Mouse (Mus musculus) retina, adult 2 months (tissue): ENCODE data around the gene Ms4a6c.
"Not testable (repeated sequence)": the region's sequence is repeated elsewhere in the genome, so short reads cannot be mapped to it uniquely, and the experiment has no call there.

Source experiments
- DNase-seq: peaks from one replicate; pipeline ENCODE4 v3.0.0-alpha.2; 2012; ENCODE audit warnings: low read depth, low spot score

Ms4a6c gene

DNA sequence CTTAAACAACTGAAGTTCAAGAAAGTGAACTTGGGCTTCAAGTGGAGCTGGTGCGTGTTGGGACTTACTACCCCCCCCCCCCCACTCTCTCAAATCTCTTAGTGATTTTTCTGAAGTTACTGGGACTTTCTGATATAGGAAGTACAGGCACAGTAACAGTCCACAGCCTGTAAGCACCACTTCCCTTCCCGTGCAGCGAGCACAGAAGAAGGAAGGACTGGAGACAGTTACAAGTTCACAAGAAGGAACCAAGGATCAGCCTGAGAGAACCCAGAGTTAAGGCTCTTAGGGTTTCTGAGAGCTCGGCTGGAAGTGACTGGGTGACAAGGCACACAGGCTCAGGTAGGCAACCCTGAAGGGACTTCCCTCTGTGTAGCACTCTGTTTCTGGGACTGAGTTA is at the start of gene Ms4a6c:
Gene Ms4a6c, plus strand, starts transcription at position 152 of the 400 bp plus-strand sequence.
- DNase-seq, result not testable (repeated sequence)

DNA sequence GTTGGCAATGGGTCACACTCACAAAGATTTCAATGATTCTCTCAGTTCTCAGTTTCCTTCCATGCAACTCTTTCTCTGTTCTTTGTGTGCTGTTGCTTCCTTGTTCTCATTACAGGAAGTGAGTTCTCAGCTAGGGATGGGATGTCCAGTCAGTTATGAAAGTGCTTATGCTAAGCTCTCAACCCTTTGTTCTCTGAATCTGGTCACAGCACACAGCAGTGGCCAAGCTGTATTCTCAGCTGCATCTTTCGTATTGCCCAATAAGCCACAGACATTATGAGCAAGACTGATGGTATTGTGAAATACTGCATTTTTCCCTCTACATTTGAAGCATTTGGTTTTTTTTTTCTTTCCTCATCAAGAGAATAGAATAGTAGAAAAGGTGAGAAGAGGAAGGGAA is 38.0 kb upstream of the Ms4a6c start:
- not testable (repeated sequence) for DNase-seq

DNA sequence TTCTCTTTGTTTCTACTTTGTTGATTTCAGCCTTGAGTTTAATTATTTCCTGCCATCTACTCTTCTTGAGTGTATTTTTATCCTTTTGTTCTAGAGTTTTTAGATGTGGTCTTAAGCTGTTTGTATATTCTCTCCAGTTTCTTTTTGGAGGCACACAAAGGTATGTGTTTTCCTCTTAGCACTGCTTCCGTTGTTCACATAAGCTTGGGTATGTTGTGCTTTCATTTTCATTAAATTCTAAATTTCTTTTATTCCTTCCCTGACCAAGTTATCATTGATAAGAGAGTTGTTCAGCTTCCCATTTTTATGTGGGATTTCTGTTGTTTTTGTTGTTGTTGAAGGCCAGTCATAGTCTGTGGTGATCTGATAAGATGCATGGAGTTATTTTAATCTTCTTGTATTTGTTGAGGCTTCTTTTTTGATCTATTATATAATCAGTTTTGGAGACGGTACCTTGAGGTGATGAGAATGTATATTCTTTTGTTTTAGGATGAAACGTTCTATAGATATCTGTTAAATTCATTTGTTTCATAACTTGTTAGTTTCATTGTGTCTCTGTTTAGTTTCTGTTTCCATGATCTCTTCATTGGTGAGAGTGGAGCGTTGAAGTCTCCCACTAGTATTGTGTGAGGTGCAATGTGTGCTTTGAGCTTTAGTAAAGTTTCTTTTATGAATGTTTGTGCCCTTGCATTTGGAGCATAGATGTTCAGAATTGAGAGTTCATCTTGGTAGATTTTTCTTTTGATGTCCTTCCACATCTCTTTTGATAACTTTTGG is 33.9 kb upstream of the Ms4a6c start:
- DNase-seq, result no peak

GRCm38 (mm10) chr19:11443338-11443737 is 25.8 kb upstream of the Ms4a6c start, which contains the start of gene Ms4a4b:
Gene Ms4a4b, plus strand, starts transcription at chr19:11443553.
- no peak for DNase-seq

DNA sequence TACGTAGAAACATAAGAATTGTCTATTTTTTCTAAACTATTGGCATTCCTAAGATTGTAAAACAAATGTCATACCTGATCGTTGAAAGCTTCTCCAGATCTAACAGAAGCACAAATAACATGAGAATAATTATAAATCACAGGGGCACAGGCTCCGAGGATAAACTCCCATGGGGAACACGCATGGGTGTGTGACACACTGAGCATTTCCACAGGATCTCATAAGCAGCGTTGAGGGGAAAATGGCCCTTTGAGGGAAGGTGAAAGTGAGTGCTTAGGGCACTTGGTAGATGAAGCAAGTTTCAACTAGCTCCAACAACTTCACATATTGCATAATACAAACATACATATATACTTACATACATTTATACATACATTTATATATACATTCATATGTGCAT is 25.2 kb upstream of the Ms4a6c start:
- no peak for DNase-seq

DNA sequence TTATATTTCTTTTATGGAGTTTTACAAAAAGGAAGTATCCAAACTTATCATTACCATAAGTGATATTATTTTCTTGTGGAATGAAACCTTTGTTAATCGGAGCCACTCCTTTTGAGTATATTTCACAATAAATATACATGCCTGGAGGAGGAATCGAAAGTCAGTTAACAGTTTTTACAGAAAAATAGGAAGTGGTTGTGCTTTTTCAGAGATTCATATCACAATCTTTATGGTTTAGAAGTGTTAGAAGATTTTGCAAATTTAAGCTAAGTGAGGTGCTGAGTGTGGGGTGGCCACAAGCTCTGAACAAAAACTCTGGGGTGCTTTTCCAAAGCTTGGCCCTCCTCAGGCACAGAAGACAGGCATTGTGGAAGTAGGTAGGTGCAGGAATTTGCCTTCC is 21.9 kb upstream of the Ms4a6c start:
- DNase-seq, result no peak

DNA sequence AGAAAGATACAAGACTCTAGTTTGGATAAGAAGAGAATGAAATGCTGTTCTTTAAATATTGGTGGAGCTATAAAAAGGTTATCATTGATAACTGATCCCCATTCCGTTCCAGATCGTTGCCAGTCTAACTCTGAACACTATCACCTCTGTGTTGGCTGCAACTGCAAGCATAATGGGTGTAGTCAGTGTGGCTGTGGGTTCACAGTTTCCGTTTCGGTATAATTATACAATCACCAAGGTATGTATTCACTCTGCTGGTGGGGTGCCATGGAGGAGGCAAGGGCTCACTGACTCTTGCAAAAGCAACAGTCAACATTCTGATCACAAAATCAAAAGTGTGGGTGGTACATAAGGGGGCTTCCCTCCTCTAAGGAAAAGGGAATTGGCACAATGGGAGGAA is 10.1 kb upstream of the Ms4a6c start:
- DNase-seq, result not testable (repeated sequence)

DNA sequence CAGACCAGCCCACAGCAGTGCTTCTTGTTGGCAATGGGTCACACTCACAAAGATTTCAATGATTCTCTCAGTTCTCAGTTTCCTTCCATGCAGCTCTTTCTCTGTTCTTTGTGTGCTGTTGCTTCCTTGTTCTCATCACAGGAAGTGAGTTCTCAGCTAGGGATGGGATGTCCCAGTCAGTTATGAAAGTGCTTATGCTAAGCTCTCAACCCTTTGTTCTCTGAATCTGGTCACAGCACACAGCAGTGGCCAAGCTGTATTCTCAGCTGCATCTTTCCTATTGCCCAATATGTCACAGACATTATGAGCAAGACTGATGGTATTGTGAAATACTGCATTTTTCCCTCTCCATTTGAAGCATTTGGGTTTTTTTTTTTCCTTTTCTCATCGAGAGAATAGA is 4.4 kb upstream of the Ms4a6c start:
- DNase-seq, result not testable (repeated sequence)

DNA sequence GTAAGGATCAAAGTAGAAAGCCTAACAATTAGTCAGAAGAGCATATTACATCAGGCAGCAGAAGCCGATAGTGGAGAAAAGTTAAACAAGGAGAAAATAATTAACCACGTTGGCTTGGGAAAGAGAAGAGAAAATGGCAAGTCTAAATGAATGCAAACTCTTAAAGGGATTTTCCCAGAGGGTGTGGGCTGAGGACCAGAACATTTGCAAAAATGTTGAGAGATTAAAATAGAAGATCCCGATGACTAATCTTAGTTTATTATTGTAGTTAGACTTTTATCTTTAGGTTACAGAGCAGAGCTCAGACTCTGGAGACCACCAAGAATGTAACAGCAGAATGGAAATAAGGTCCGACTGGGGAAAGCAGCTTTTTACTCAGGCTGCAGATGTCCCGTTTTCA is 2.7 kb upstream of the Ms4a6c start:
- DNase-seq, result no peak

- DNase-seq, result not testable (repeated sequence)
Measured at GRCm38 (mm10) chr19:11468361-11468760, 805 bp upstream of the Ms4a6c start.

- no peak for DNase-seq
Measured at GRCm38 (mm10) chr19:11479714-11480113, 10.5 kb downstream of the Ms4a6c start.

DNA sequence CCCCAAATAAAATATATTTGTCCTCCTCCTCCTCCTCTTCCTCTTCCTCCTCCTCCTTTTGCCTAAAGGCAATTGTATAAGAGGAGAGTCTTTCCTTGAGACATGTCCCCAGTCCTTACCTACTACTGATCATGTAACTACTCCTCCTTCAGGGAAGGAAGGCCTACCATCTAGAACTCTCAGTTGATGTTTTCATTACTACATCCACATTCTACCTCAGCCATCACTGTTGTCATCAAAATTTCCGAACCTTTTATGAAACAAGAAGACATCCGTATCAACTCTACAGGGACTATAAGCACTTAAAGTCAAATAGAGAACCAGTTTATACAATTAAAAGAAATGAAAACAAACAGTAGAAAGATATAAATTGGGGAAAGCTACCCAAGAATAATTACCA is 13.5 kb downstream of the Ms4a6c start:
- no peak for DNase-seq

DNA sequence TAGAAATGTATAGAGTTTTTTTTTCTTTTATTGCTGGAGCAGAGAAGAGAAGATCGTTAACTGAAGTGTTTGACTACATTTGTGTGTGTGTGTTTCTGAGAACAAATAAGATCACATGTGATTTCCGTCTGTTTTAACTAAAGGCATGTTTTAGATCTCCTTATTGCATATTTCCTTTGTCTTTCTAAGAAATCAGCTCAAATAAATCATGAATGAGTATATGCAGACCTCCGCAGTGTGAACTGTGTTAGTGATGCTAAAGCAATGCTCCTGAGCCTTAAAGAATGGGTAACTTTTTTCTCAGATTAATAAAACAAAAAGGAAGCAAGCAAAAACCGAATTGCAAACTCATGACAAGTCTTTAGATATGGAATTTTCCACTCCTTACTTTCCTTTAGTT is 14.8 kb downstream of the Ms4a6c start:
- no peak for DNase-seq

DNA sequence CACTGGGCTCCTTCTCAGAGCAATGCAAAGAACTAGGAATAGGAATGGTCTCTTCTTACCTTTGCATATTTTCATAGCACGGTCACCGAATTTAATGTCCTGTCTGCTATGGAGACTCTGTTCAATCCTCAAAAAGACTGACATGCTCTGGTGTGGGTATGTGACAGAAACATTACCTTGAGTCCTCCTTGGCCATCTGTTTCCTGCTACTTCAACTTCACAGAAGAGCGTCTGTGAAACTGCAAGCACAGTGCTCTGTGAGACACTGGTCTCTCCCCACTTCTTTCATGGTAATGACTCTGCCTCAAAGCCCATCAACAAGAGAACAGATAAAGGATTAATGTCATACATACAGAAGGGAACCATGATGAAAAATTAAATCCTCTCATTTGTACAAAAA is 15.2 kb downstream of the Ms4a6c start:
- DNase-seq, result no peak

DNA sequence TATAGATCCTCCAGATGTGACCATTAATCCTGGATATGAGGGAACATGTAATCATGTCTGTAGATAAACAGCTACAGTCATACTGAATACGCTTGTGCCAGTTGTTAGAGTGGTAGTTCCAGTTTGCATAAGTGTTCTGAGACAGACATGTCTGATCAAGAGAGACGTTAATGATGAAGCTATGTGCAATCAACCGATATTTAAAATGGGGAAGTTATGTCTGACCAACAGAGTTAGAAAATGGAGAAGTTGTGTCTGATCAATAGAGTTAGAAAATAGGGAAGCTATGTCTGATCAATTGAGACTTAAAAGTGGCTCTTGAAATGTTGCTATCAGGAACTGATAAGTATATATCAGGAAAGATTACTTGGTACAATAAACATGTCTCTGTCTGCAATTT is 16.1 kb downstream of the Ms4a6c start:
- DNase-seq, result no peak

GRCm38 (mm10) chr19:11485746-11486145 is 16.6 kb downstream of the Ms4a6c start, which contains the start of gene Gm8369:
Gene Gm8369, plus strand, starts transcription at chr19:11485938.
- DNase-seq, result no peak

GRCm38 (mm10) chr19:11486599-11486998 is 17.4 kb downstream of the Ms4a6c start:
- DNase-seq, result no peak

DNA sequence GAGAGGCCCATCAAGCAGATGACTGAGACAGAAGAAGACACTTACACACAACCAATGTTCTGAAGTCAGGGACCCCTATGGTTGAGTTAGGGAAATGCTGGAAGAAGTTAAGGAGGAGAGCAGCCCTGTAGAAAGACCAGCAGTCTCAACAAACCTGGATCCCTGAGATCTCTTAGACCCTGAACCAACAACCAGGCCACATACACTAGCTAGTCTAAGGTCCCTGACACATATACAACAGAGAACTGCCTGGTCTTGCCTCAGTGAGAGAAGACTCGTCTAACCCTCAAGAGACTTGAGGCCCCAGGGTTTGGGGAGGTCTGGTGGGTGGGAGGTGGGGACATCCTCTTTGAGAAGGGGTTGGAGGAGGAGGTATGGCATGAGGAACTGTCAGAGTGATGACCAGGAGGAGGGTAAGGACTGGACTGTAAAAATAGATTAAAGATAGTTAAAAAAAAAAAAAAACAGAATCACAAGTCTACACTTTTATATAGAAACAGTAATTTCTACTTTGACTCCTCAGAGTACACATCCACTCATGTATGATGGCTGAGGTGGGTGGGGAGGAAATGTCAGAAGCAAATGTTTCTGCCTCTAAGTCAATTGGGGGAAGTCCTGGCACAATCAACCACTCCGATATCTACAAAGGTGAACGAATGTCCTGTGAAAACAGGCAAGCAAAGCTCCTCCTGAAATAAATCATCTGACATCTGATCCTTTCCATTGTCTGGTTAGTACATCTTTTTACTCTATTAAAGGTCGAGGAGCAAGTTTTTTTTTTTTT is 22.4 kb downstream of the Ms4a6c start:
- DNase-seq, result no peak

GRCm38 (mm10) chr19:11492671-11493070 is 23.5 kb downstream of the Ms4a6c start:
- no peak for DNase-seq

DNA sequence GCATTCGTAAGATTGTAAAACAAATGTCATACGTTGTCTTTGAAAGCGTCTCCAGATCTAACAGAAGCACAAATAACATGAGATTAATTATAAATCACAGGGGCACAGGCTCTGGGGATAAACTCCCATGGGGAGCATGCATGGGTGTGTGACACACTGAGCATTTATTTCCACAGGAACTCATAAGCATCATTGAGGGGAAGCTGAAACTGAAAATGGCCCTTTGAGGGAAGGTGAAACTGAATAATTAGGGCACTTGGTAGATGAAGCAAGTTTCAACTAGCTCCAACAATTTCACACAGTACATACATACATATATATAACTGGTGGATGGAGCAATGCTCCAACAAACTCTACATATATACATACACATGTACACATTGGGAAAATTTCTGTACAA is 25.4 kb downstream of the Ms4a6c start:
- no peak for DNase-seq

- no peak for DNase-seq
Measured at GRCm38 (mm10) chr19:11496361-11496760, 27.2 kb downstream of the Ms4a6c start.

DNA sequence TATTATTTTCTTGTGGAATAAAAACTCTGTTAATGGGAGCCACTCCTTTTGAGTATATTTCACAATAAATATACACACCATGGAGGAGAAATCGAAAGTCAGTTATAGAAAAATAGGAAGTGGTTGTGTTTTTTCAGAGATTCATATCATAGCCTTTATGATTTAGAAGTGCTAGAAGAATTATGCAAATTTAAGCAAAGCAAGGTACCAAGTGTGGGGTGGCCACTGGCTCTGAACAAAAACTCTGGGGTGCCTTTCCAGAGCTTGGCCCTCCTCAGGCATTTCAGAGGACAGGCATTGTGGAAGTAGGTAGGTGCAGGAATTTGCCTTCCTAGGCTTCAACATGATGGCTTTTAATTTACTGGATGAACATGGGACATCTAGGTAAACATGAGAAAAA is 28.1 kb downstream of the Ms4a6c start:
- DNase-seq, result not testable (repeated sequence)

- DNase-seq, result no peak
Measured at GRCm38 (mm10) chr19:11500796-11501195, 31.6 kb downstream of the Ms4a6c start.
